ENCODE assay signal across 9 mouse cellular contexts in the genomic region with DNA sequence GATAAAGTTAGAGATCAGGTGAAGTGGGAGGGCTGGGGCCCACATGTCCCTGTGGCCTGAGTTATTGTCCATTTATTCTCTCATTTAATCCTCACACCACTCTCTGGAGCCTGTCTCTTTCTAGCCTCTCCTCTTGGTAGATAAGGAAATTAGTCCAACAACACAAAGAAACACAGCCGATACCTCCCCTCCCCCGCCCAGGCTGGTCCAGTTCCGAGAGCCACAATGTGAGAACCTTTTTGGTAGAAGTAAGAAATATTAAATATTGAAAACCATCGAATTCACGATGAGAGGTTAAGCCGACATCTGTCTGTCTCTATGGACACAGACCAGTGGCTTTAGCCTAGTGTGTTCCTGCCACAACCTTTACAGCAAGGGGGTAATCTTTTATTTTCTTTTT. TPM values are rescaled to one million over a fixed set of nuclear protein-coding genes. Genes with fewer than 3 reads are reported as not detected.
DNase-seq lines count a peak whose midpoint lies in the region; ATAC-seq and TF ChIP-seq lines count a peak whose summit lies in the region.
"Had no signal": no experiment of that assay in that cellular context is flagged by ENCODE, and none has a peak within 500 bp of the region (broad histone marks: within the 10 kb centered on the region; RNA-seq: fewer than 3 reads in every experiment).

No protein-coding gene starts in this region.

- no peaks in the 10 kb centered on the region for H3K36me3 ChIP-seq in heart, embryonic 10.5 days
- H3K36me3 ChIP-seq in ES-Bruce4 (ENCODE audit: control insufficient read depth, insufficient read depth, low read length, poor library complexity, severe bottlenecking) = no peaks in the 10 kb centered on the region
- no peaks in the 10 kb centered on the region for H3K36me3 ChIP-seq in forebrain, postnatal 0 days (ENCODE audit: insufficient read depth)
- H3K36me3 ChIP-seq in liver, postnatal 0 days (replicated peaks; ENCODE audit: insufficient read depth, low read length) = no peaks in the 10 kb centered on the region

- H3K9me3 ChIP-seq in heart, embryonic 10.5 days = no peaks in the 10 kb centered on the region
- no peaks in the 10 kb centered on the region for H3K9me3 ChIP-seq in ES-Bruce4 (replicated peaks; ENCODE audit: control insufficient read depth, insufficient read depth, low read length, poor library complexity, severe bottlenecking)
- no peaks in the 10 kb centered on the region for H3K9me3 ChIP-seq in forebrain, postnatal 0 days (ENCODE audit: low read length)
- H3K9me3 ChIP-seq in liver, postnatal 0 days (ENCODE audit: low read length) = no peaks in the 10 kb centered on the region

- H3K27ac ChIP-seq in heart, embryonic 10.5 days = peak overlapping the region; percentile 93
- H3K27ac ChIP-seq in ES-Bruce4 (ENCODE audit: insufficient read depth, low read length) = peak overlapping the region; percentile 92
- H3K27ac ChIP-seq in forebrain, postnatal 0 days (ENCODE audit: low read depth, low read length) = peak overlapping the region; percentile 92
- H3K27ac ChIP-seq in liver, postnatal 0 days (ENCODE audit: low read depth) = peak overlapping the region; percentile 93

- peak overlapping the region; percentile 71 for H3K4me2 ChIP-seq in forebrain, postnatal 0 days (ENCODE audit: low read depth)
- H3K4me2 ChIP-seq in liver, postnatal 0 days (ENCODE audit: low read depth, low read length) = peak overlapping the region; percentile 72

- DNase-seq in heart, embryonic 10.5 days (ENCODE audit: low spot score) = peak; percentile 74
- DNase-seq in heart, postnatal 4 days = no peak
- DNase-seq in forebrain, postnatal 0 days = peak; percentile 59
- peak; percentile 24 for DNase-seq in liver, postnatal 0 days
- no peak for DNase-seq in layer of hippocampus, adult 9-10 months (ENCODE audit: low spot score)
- no peak for DNase-seq in right cerebral cortex, postnatal 4 days

- no peak for TF ChIP-seq CTCF in ES-Bruce4 (IDR thresholded peaks at IDR 0.05; ENCODE audit: low read depth, low read length)
- TF ChIP-seq CTCF in forebrain, postnatal 0 days (IDR thresholded peaks at IDR 0.05; ENCODE audit: low read depth) = no peak
- no peak for TF ChIP-seq CTCF in liver, postnatal 0 days (IDR thresholded peaks at IDR 0.05; ENCODE audit: low read depth)

- WGBS in heart, embryonic 10.5 days = 34% methylated on average over 6 of the region's 6 CpGs
- WGBS in forebrain, postnatal 0 days = 32% methylated on average over 6 of the region's 6 CpGs
- 50% methylated on average over 6 of the region's 6 CpGs for WGBS in liver, postnatal 0 days (ENCODE audit: insufficient replicate concordance)

- H3K4me3 ChIP-seq in heart, embryonic 10.5 days = peak overlapping the region; percentile 63
- H3K4me3 ChIP-seq in ES-Bruce4 (ENCODE audit: low read depth, low read length) = no peak overlapping the region
- H3K4me3 ChIP-seq in forebrain, postnatal 0 days (ENCODE audit: low read depth, low read length) = peak overlapping the region; percentile 34
- H3K4me3 ChIP-seq in liver, postnatal 0 days (ENCODE audit: low read depth, low read length) = peak overlapping the region; percentile 57

- peak overlapping the region; percentile 17 for H3K9ac ChIP-seq in ES-Bruce4 (ENCODE audit: low read depth, poor library complexity, severe bottlenecking)
- H3K9ac ChIP-seq in forebrain, postnatal 0 days = peak overlapping the region; percentile 73
- H3K9ac ChIP-seq in liver, postnatal 0 days (replicated peaks) = peak overlapping the region; percentile 80

- no peak for TF ChIP-seq EP300 in ES-Bruce4 (IDR thresholded peaks at IDR 0.05; ENCODE audit: insufficient read depth, low read depth, low read length)
- TF ChIP-seq EP300 in liver, postnatal 0 days (IDR thresholded peaks at IDR 0.05; ENCODE audit: low read depth) = no peak

- no peak for ATAC-seq in forebrain, postnatal 0 days
- no peak for ATAC-seq in liver, postnatal 0 days
- ATAC-seq in megakaryocyte progenitor cell, adult 5-6 weeks (replicated peaks; ENCODE audit: poor library complexity) = no peak

- H3K27me3 ChIP-seq in heart, embryonic 10.5 days (ENCODE audit: insufficient read depth, poor library complexity, severe bottlenecking) = no peaks in the 10 kb centered on the region
- H3K27me3 ChIP-seq in ES-Bruce4 (ENCODE audit: control insufficient read depth, insufficient read depth, low read length, poor library complexity, severe bottlenecking) = no peaks in the 10 kb centered on the region
- no peaks in the 10 kb centered on the region for H3K27me3 ChIP-seq in forebrain, postnatal 0 days (ENCODE audit: insufficient read depth, low read length)
- H3K27me3 ChIP-seq in liver, postnatal 0 days (ENCODE audit: insufficient read depth, low read length) = no peaks in the 10 kb centered on the region
- H3K27me3 ChIP-seq: Patski had no signal

- TF ChIP-seq POLR2A in ES-Bruce4 (IDR thresholded peaks at IDR 0.05; ENCODE audit: insufficient read depth, low read length) = no peak

- H3K4me1 ChIP-seq in heart, embryonic 10.5 days = peaks cover 60% of the 10 kb centered on the region
- peaks cover 10% of the 10 kb centered on the region for H3K4me1 ChIP-seq in ES-Bruce4 (ENCODE audit: control insufficient read depth, insufficient read depth, low read length)
- H3K4me1 ChIP-seq in forebrain, postnatal 0 days (ENCODE audit: insufficient read depth) = peaks cover 22% of the 10 kb centered on the region
- H3K4me1 ChIP-seq in liver, postnatal 0 days (ENCODE audit: insufficient read depth) = peaks cover 5% of the 10 kb centered on the region; the same call in 1 of the 2 replicates

RNA-seq across cellular contexts. Expression of a gene that starts 31.2 kb away (rescaled TPM):
- polyA plus RNA-seq in heart, embryonic 10.5 days (2016; fragmentation: Nextera tagmentation; extraction: Ambion mirVana) = 1,319 and 1,394 TPM in 2 replicates
- total RNA-seq in heart, postnatal 4 days (2021) = 100 to 1,000 TPM; 435 TPM
- 700 and 767 TPM in 2 replicates for polyA plus RNA-seq in ES-Bruce4 (2011; ENCODE audit: insufficient read depth, insufficient read length, low read depth, missing spikeins)
- total RNA-seq in forebrain, postnatal 0 days (2014; rRNA removed) = 18,820 and 21,160 TPM in 2 replicates
- polyA plus RNA-seq in forebrain, postnatal 0 days (2015; fragmentation: Nextera tagmentation; extraction: Ambion mirVana) = 18,258 and 23,279 TPM in 2 replicates
- polyA plus RNA-seq in liver, postnatal 0 days (2015; fragmentation: Nextera tagmentation; extraction: Ambion mirVana) = 28.1 and 28.7 TPM in 2 replicates
- total RNA-seq in megakaryocyte progenitor cell, adult 5-6 weeks (2015) = 30.3 and 33.5 TPM in 2 replicates
- total RNA-seq in megakaryocyte progenitor cell, adult 5-6 weeks (2017) = 15.3 and 22.2 TPM in 2 replicates

RNA-seq across cellular contexts. Expression of a gene that starts 31.3 kb away (rescaled TPM):
- not detected in 2 replicates for polyA plus RNA-seq in heart, embryonic 10.5 days (2016; fragmentation: Nextera tagmentation; extraction: Ambion mirVana)
- not detected for total RNA-seq in heart, postnatal 4 days (2021)
- not detected in 2 replicates for polyA plus RNA-seq in ES-Bruce4 (2011; ENCODE audit: insufficient read depth, insufficient read length, low read depth, missing spikeins)
- 1,610 and 2,499 TPM in 2 replicates for total RNA-seq in forebrain, postnatal 0 days (2014; rRNA removed)
- not detected in 2 replicates for polyA plus RNA-seq in forebrain, postnatal 0 days (2015; fragmentation: Nextera tagmentation; extraction: Ambion mirVana)
- not detected in 2 replicates for polyA plus RNA-seq in liver, postnatal 0 days (2015; fragmentation: Nextera tagmentation; extraction: Ambion mirVana)
- 0.69 and 1.1 TPM in 2 replicates for total RNA-seq in megakaryocyte progenitor cell, adult 5-6 weeks (2015)
- not detected in 2 replicates for total RNA-seq in megakaryocyte progenitor cell, adult 5-6 weeks (2017)
- polyA plus RNA-seq: Patski had no signal

RNA-seq across cellular contexts. Expression of a gene that starts 45.0 kb away (rescaled TPM):
- polyA plus RNA-seq in heart, embryonic 10.5 days (2016; fragmentation: Nextera tagmentation; extraction: Ambion mirVana) = 172 and 183 TPM in 2 replicates
- 100 to 1,000 TPM; 200 to 203 TPM for total RNA-seq in heart, postnatal 4 days (2021)
- 407 and 426 TPM in 2 replicates for polyA plus RNA-seq in ES-Bruce4 (2011; ENCODE audit: insufficient read depth, insufficient read length, low read depth, missing spikeins)
- 22.1 and 24.9 TPM in 2 replicates for total RNA-seq in forebrain, postnatal 0 days (2014; rRNA removed)
- polyA plus RNA-seq in forebrain, postnatal 0 days (2015; fragmentation: Nextera tagmentation; extraction: Ambion mirVana) = 16.4 and 18.8 TPM in 2 replicates
- polyA plus RNA-seq in liver, postnatal 0 days (2015; fragmentation: Nextera tagmentation; extraction: Ambion mirVana) = 149 and 152 TPM in 2 replicates
- 187 and 190 TPM in 2 replicates for total RNA-seq in megakaryocyte progenitor cell, adult 5-6 weeks (2015)
- 79.3 and 105 TPM in 2 replicates for total RNA-seq in megakaryocyte progenitor cell, adult 5-6 weeks (2017)

RNA-seq across cellular contexts. Expression of a gene that starts 50.3 kb away (rescaled TPM):
- polyA plus RNA-seq in heart, embryonic 10.5 days (2016; fragmentation: Nextera tagmentation; extraction: Ambion mirVana) = 1,935 and 2,007 TPM in 2 replicates
- total RNA-seq in heart, postnatal 4 days (2021) = 100 to 1,000 TPM; 873 to 889 TPM
- polyA plus RNA-seq in ES-Bruce4 (2011; ENCODE audit: insufficient read depth, insufficient read length, low read depth, missing spikeins) = 3,464 and 4,107 TPM in 2 replicates
- 1,927 and 1,958 TPM in 2 replicates for total RNA-seq in forebrain, postnatal 0 days (2014; rRNA removed)
- polyA plus RNA-seq in forebrain, postnatal 0 days (2015; fragmentation: Nextera tagmentation; extraction: Ambion mirVana) = 1,265 and 1,341 TPM in 2 replicates
- 389 and 423 TPM in 2 replicates for polyA plus RNA-seq in liver, postnatal 0 days (2015; fragmentation: Nextera tagmentation; extraction: Ambion mirVana)
- total RNA-seq in megakaryocyte progenitor cell, adult 5-6 weeks (2015) = 2,787 and 2,962 TPM in 2 replicates
- total RNA-seq in megakaryocyte progenitor cell, adult 5-6 weeks (2017) = 767 and 827 TPM in 2 replicates

Comparison
In these comparisons a context has a peak if more than half of its experiments do, and no peak if none do; other contexts are left out.
1. DNase-seq: peak in heart, embryonic 10.5 days (single experiment), forebrain, postnatal 0 days (single experiment) and liver, postnatal 0 days (single experiment); none in heart, postnatal 4 days (single experiment), layer of hippocampus, adult 9-10 months (single experiment) and right cerebral cortex, postnatal 4 days (single experiment).
2. H3K9ac ChIP-seq: peak in every context shown above with its lines; median percentile 80 in liver, postnatal 0 days; 73 in forebrain, postnatal 0 days; 17 in ES-Bruce4.
3. RNA of a gene that starts 31.2 kb away (polyA plus RNA-seq): 18,258 to 23,279 TPM in forebrain, postnatal 0 days, 1,319 to 1,394 TPM in heart, embryonic 10.5 days and 700 to 767 TPM in ES-Bruce4; 28.1 to 28.7 TPM in liver, postnatal 0 days; every median in the first group is over 10 times any median in the second.
4. Peak in every context shown above with its lines, with median percentiles within 50 percentile points of each other: H3K27ac ChIP-seq.